Mouse (Mus musculus) hindbrain, postnatal 0 days (tissue): ENCODE results near the gene Otub1. TPM values are rescaled to one million over a fixed set of nuclear protein-coding genes. Genes with fewer than 3 reads are reported as not detected.

Experiments used
- ATAC-seq: fragments of 200-750 bp; cut with Nextera tagmentation; 2 replicates; pipeline ENCODE4 v1.8.0; 2017; ENCODE audit warnings: mild to moderate bottlenecking, moderate TSS enrichment, moderate library complexity
- DNase-seq: peaks from one replicate; pipeline ENCODE4 v3.0.0-alpha.2; 2015; ENCODE audit warnings: low spot score
- H3K27ac ChIP-seq: fragments of 300-500 bp; sonication (generic); 2 replicates; pipeline ENCODE4 v1.5.1; 2014; ENCODE audit warnings: mild to moderate bottlenecking
- H3K27me3 ChIP-seq: fragments of 300-500 bp; sonication (generic); 2 replicates; pipeline ENCODE4 v1.6.1; 2014; ENCODE audit warnings: low read length, mixed read lengths; ENCODE audit not compliant: insufficient read depth
- H3K36me3 ChIP-seq: fragments of 300-500 bp; sonication (generic); 2 replicates; pipeline ENCODE4 v1.6.1; 2014; ENCODE audit warnings: low read length, mixed read lengths; ENCODE audit not compliant: insufficient read depth
- H3K4me1 ChIP-seq: fragments of 300-500 bp; sonication (generic); 2 replicates; pipeline ENCODE4 v1.6.1; 2014; ENCODE audit warnings: antibody characterized with exemption, low read length, mixed read lengths; ENCODE audit not compliant: insufficient read depth
- H3K4me2 ChIP-seq: fragments of 300-500 bp; sonication (generic); 2 replicates; pipeline ENCODE4 v1.6.1; 2014; ENCODE audit warnings: low read depth, mild to moderate bottlenecking, low read length, moderate library complexity, mixed read lengths
- H3K4me3 ChIP-seq: fragments of 300-500 bp; sonication (generic); 2 replicates; pipeline ENCODE4 v1.5.1; 2014; ENCODE audit warnings: low read length
- H3K9ac ChIP-seq: fragments of 300-500 bp; sonication (generic); replicated peaks from 2 replicates; pipeline ENCODE4 v1.6.1; 2014; ENCODE audit warnings: mild to moderate bottlenecking, low read length, moderate library complexity, mixed read lengths
- H3K9me3 ChIP-seq: fragments of 300-500 bp; sonication (generic); 2 replicates; pipeline ENCODE4 v1.6.1; 2016; ENCODE audit warnings: low read length, mixed read lengths
- CTCF ChIP-seq: IDR thresholded peaks from 2 replicates; pipeline ENCODE4 v1.5.1; 2016; ENCODE audit warnings: antibody characterized with exemption, control low read depth, low read depth
- WGBS: fragments of 180-500 bp; shearing (Covaris S2); extraction: QIAGEN DNeasy Blood & Tissue Kit; methylation state at CpG from one replicate; pipeline ENCODE4 v1.1.7; 2014; 5-methylcytosine and 5-hydroxymethylcytosine counted together
- polyA plus RNA-seq: library from polyadenylated mRNA; unstranded; fragments of >200 nt; fragmentation: Nextera tagmentation; extraction: Ambion mirVana; gene quantifications from 2 replicates; pipeline ENCODE4 v1.2.1, GENCODE M21; 2015
- total RNA-seq: library from RNA; depleted of rRNA; stranded (reverse); fragments of >200 nt; gene quantifications from 2 replicates; pipeline ENCODE4 v1.2.3, GENCODE M21; 2014; rRNA removed

Otub1 gene
- total and polyA plus RNA-seq, 2 experiments from 2014 or later = 233 to 253 TPM

GRCm38 (mm10) chr19:7149158-7149685 lies 56.9 kb downstream of the Otub1 start:
- Histone ChIP-seq H3K27me3 (no peaks in the 10 kb centered on the region), H3K27ac (no peak overlapping the region), H3K9me3 (no peaks in the 10 kb centered on the region), H3K4me2 (no peak overlapping the region), H3K4me3 (no peak overlapping the region), H3K36me3 (no peaks in the 10 kb centered on the region), H3K4me1 (peaks cover 29% of the 10 kb centered on the region), H3K9ac (no peak overlapping the region)
- ATAC-seq (0 out of 2 replicates have a peak, but pooled peaks have one; percentile 6), DNase-seq (no peak)
- no peak for TF ChIP-seq CTCF
- WGBS = 54% methylated on average over 7 of the region's 7 CpGs

DNA sequence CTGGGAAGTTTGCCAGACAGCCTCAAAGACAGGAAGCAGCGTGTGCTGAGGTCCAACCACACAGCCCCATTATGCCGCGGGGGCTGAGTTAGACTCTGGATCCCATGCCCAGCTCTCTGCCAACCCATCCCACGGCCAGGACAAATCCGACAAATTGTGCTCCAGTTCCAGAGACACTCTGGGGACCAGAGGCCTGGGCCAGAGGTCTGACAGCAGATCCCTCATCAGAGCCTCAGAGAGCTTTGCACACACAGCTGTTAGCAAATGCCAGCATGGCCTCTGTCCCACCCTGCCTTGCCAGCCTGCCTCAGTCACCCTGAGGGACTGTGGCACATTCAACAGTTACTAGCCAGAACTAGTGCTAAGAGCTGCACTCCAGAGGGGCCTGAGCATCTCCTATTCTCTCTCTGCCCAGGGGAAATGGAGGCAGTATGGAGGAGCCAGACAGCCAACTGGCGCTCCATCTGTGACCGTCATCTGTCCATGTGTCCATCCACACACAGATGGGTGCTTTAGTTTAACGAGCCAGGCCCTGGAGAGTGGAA lies 57.5 kb downstream of the Otub1 start:
- TF ChIP-seq CTCF = no peak
- H3K4me2 ChIP-seq = no peak overlapping the region
- H3K27ac ChIP-seq = no peak overlapping the region; the same call in 1 of the 2 replicates
- peak; percentile 58 for DNase-seq
- H3K9ac ChIP-seq = no peak overlapping the region
- WGBS = 41% methylated on average over 8 of the region's 8 CpGs
- no peaks in the 10 kb centered on the region for H3K9me3 ChIP-seq
- ATAC-seq = peak; percentile 27; the same call in 1 of the 2 replicates
- no peaks in the 10 kb centered on the region for H3K27me3 ChIP-seq
- peaks cover 29% of the 10 kb centered on the region for H3K4me1 ChIP-seq
- H3K36me3 ChIP-seq = no peaks in the 10 kb centered on the region
- H3K4me3 ChIP-seq = no peak overlapping the region

Other genes starting within 250 kb of the Otub1 start
- 150 and 155 TPM in 2 replicates for gene Ppp1r14b, start 231.3 kb downstream of the Otub1 start, total RNA-seq
- gene Ppp1r14b, start 231.3 kb downstream of the Otub1 start, polyA plus RNA-seq = 198 and 210 TPM in 2 replicates
- gene Plcb3, start 229.8 kb downstream of the Otub1 start, total RNA-seq = 18.5 and 23.1 TPM in 2 replicates
- 11.1 and 14.4 TPM in 2 replicates for gene Plcb3, start 229.8 kb downstream of the Otub1 start, polyA plus RNA-seq
- gene Fkbp2, start 225.8 kb downstream of the Otub1 start, total RNA-seq = 8.3 and 29.2 TPM in 2 replicates
- gene Fkbp2, start 225.8 kb downstream of the Otub1 start, polyA plus RNA-seq = 169 and 177 TPM in 2 replicates
- 40.5 and 40.9 TPM in 2 replicates for gene Vegfb, start 218.7 kb downstream of the Otub1 start, total RNA-seq
- gene Vegfb, start 218.7 kb downstream of the Otub1 start, polyA plus RNA-seq = 90.8 and 92.3 TPM in 2 replicates
- 13.5 and 28.3 TPM in 2 replicates for gene Dnajc4, start 213.7 kb downstream of the Otub1 start, total RNA-seq
- gene Dnajc4, start 213.7 kb downstream of the Otub1 start, polyA plus RNA-seq = 25.6 and 29.5 TPM in 2 replicates
- 17.4 and 19.7 TPM in 2 replicates for gene Nudt22, start 210.2 kb downstream of the Otub1 start, total RNA-seq
- gene Nudt22, start 210.2 kb downstream of the Otub1 start, polyA plus RNA-seq = 20.8 and 23.1 TPM in 2 replicates
- 31.1 and 33.0 TPM in 2 replicates for gene Trpt1, start 210.2 kb downstream of the Otub1 start, total RNA-seq
- 22.9 and 23.5 TPM in 2 replicates for gene Trpt1, start 210.2 kb downstream of the Otub1 start, polyA plus RNA-seq
- 4.0 and 7.5 TPM in 2 replicates for gene Fermt3, start 186.8 kb downstream of the Otub1 start, total RNA-seq
- 3.5 and 4.0 TPM in 2 replicates for gene Fermt3, start 186.8 kb downstream of the Otub1 start, polyA plus RNA-seq
- gene Stip1, start 166.3 kb downstream of the Otub1 start, total RNA-seq = 87.3 and 89.0 TPM in 2 replicates
- gene Stip1, start 166.3 kb downstream of the Otub1 start, polyA plus RNA-seq = 146 and 151 TPM in 2 replicates
- gene Macrod1, start 149.5 kb downstream of the Otub1 start, total RNA-seq = 4.8 and 9.5 TPM in 2 replicates
- gene Macrod1, start 149.5 kb downstream of the Otub1 start, polyA plus RNA-seq = 6.5 and 6.7 TPM in 2 replicates
- 8.4 and 10.1 TPM in 2 replicates for gene Flrt1, start 100.6 kb downstream of the Otub1 start, total RNA-seq
- gene Flrt1, start 100.6 kb downstream of the Otub1 start, polyA plus RNA-seq = 7.8 and 8.1 TPM in 2 replicates
- gene Cox8a, start 11.3 kb upstream of the Otub1 start, total RNA-seq = 1,715 and 1,845 TPM in 2 replicates
- 2,044 and 2,080 TPM in 2 replicates for gene Cox8a, start 11.3 kb upstream of the Otub1 start, polyA plus RNA-seq
- 56.5 and 59.7 TPM in 2 replicates for gene Naa40, start 34.9 kb upstream of the Otub1 start, total RNA-seq
- gene Naa40, start 34.9 kb upstream of the Otub1 start, polyA plus RNA-seq = 42.7 and 42.8 TPM in 2 replicates
- 73.2 and 91.7 TPM in 2 replicates for gene Rcor2, start 61.0 kb upstream of the Otub1 start, total RNA-seq
- 14.8 and 16.6 TPM in 2 replicates for gene Rcor2, start 61.0 kb upstream of the Otub1 start, polyA plus RNA-seq
- gene Mark2, start 135.5 kb upstream of the Otub1 start, total RNA-seq = 39.9 and 47.8 TPM in 2 replicates
- gene Mark2, start 135.5 kb upstream of the Otub1 start, polyA plus RNA-seq = 31.4 and 36.2 TPM in 2 replicates
- 37.1 and 57.3 TPM in 2 replicates for gene Spindoc, start 176.7 kb upstream of the Otub1 start, total RNA-seq
- gene Spindoc, start 176.7 kb upstream of the Otub1 start, polyA plus RNA-seq = 19.0 and 19.8 TPM in 2 replicates
- 114 and 129 TPM in 2 replicates for gene 2700081O15Rik, start 211.3 kb upstream of the Otub1 start, total RNA-seq
- gene 2700081O15Rik, start 211.3 kb upstream of the Otub1 start, polyA plus RNA-seq = 9.3 TPM in 2 replicates